Mouse (Mus musculus): ENCODE results near the gene Gli1.

- TF ChIP-seq MYOD1 (IDR thresholded peaks at IDR 0.05; ENCODE audit: control insufficient read depth in 1 of 3, insufficient read length in 2 of 3, low read depth in 2 of 3) (no peak), CEBPB (IDR thresholded peaks at IDR 0.05; ENCODE audit: insufficient read depth, poor library complexity, severe bottlenecking) (no peak), MAX (IDR thresholded peaks at IDR 0.05; ENCODE audit: low read depth) (no peak), POLR2A (IDR thresholded peaks at IDR 0.05; ENCODE audit: insufficient read length, low read depth) (peak; percentile 23), TCF12 (IDR thresholded peaks at IDR 0.05; ENCODE audit: insufficient read depth, poor library complexity, severe bottlenecking) (no peak), USF1 (IDR thresholded peaks at IDR 0.05; ENCODE audit: low read depth) (no peak), E2F4 (IDR thresholded peaks at IDR 0.05; ENCODE audit: insufficient read depth) (no peak), POLR2AphosphoS2 (IDR thresholded peaks at IDR 0.05; ENCODE audit: insufficient read length, low read depth) (peak; percentile 90), MYOG (IDR thresholded peaks at IDR 0.05; ENCODE audit: control insufficient read depth in 1 of 3, insufficient read depth in 1 of 3, insufficient read length in 2 of 3, low read depth in 2 of 3) (no peak), SRF (IDR thresholded peaks at IDR 0.05; ENCODE audit: control insufficient read depth, insufficient read length, low read depth) (no peak), REST (IDR thresholded peaks at IDR 0.05; ENCODE audit: insufficient read depth, insufficient read length) (no peak)
Measured at GRCm38 (mm10) chr10:127293590-127294113, 48.1 kb downstream of the Gli1 start.

All from myocyte (in vitro differentiated cells).